Mouse (Mus musculus) spleen, embryonic (tissue): ENCODE results near the gene Ebf3.

Experiments
- CTCF ChIA-PET: fragments of 350-600 bp; sonication (Branson Sonifier 250); formaldehyde crosslinking; loops from one replicate; lab custom pipeline; 2022; lab: Charles Lee

The Ebf3 gene

GRCm38 (mm10) chr7:137294446-137294845 lies 19.8 kb downstream of the Ebf3 start:
- CTCF ChIA-PET: no interaction called here

- CTCF ChIA-PET: no interaction called here
Observed at GRCm38 (mm10) chr7:137289290-137289957, 24.8 kb downstream of the Ebf3 start.

DNA sequence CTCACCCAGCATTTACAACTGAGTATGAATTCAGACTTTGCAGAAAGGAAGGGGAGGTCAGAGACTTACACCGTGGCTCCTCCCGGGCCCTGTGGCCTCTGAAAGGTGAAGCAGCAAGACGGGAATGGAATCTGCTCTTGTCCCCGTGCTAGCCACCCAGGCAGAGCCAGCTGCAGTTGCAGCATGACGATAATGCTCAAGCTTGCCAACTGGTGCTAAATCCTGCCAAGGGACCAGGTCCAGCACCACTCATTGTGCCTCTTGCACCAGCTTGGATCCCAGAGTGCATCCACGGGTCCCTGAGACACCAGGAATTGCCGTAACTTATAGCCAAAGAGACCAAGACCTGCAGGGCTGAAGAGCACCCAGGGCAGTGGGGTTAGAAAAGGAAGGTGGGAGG lies 36.1 kb downstream of the Ebf3 start:
- CTCF ChIA-PET: no interaction called here

GRCm38 (mm10) chr7:137277713-137278112 lies 36.5 kb downstream of the Ebf3 start:
- CTCF ChIA-PET: no interaction called here

- CTCF ChIA-PET: no interaction called here
Observed at GRCm38 (mm10) chr7:137272252-137272651, 42.0 kb downstream of the Ebf3 start.

DNA sequence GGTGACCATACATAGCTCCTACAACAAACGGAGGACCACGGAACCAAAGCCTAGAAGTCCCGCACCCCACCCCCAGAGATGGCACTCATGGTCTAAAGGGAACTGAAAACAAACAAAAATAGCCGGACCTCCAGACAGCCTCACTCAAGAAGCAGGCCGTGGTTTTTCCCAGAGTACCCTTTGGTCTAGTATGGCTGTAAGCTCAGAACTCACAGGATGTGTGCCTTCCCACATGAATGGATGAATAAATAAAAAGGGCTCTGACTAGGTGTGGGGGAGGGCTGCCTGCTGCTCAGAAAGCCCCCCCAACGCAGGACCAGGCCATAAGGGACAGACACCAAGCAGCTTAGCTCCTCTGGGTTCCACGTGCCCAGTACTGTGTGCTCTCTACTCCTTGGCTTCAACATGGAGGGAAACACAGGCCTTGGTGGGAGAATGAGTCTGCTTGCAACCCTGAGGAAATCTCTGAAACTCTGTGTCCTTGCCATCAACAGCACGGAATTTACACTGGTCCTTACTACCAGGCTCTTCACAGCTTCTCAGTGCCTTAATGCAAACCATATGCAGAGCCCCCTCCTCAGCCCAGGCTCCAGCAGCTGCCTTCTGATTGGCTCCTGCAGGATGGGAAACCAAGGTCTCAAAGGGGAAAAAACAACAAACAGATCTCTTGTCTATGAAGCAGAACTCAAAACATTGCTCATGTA lies 45.6 kb downstream of the Ebf3 start:
- CTCF ChIA-PET: no interaction called here

DNA sequence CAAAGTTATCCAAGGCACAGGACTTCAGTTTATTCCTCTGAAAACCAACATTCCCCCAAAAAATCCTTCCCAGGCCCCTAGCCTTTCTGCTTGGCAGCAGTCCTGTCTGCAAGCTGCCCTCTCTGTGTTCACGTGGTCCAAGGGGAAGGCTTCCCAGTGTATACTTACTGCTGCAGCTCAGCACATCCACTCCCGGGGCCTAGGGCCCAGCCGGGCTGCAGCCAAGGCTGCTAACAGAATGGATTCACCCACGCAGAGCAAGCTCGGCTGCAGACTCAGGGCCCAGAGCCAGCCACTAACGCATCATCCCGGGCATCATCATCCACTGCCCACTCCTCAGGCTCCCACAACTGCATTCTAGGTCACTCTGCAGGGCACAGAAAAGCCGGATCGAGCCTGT lies 46.8 kb downstream of the Ebf3 start:
- CTCF ChIA-PET: no interaction called here

- CTCF ChIA-PET: no interaction called here
Observed at GRCm38 (mm10) chr7:137266575-137266974, 47.7 kb downstream of the Ebf3 start.

DNA sequence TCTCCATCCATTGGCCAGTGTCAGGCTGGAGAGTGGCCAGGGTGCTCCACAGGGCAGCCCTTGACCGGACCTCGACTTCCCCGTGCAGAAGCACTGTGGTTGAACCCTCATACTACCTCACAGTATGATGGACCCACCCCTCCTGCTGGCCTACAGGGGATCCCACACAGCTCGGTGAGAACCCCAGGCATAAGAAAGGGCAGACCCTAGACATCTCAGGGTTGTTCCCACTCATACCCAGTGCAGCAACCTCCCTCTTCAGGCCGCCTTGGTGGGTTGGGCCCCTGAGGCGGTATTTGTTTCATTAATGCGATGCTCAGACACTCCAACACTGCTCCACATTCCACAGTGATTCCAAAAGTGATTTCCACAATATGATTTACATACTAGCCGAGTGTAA lies 51.9 kb downstream of the Ebf3 start:
- CTCF ChIA-PET: no interaction called here

GRCm38 (mm10) chr7:137246213-137246872 lies 67.9 kb downstream of the Ebf3 start:
- CTCF ChIA-PET: interaction anchor here (0.6 to 1.1 kb wide), 2 partner anchors 10 to 158 kb away, joined by 5 read pairs; no protein-coding TSS in a partner anchor

GRCm38 (mm10) chr7:137244839-137245238 lies 69.4 kb downstream of the Ebf3 start:
- CTCF ChIA-PET: no interaction called here

DNA sequence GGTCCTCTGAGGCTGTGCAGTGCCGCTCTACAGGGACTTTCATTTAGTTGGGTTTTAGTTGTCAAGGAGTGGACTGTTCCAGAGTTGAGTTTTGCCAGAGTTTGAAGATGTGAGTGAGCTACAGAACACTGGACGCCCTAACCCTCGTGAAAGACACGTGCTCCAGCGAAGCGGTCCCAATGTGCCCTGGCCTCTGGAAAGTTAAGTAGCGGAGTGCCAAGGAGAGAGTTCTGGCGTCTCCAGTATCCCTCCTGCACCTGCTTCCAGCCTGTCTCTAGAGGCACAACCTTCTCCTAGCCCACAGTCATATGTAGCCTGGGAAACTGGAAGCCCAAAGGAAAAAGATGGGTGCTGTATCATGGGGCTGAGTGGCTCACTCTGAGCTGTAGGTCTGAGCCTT lies 73.8 kb downstream of the Ebf3 start:
- CTCF ChIA-PET: no interaction called here

DNA sequence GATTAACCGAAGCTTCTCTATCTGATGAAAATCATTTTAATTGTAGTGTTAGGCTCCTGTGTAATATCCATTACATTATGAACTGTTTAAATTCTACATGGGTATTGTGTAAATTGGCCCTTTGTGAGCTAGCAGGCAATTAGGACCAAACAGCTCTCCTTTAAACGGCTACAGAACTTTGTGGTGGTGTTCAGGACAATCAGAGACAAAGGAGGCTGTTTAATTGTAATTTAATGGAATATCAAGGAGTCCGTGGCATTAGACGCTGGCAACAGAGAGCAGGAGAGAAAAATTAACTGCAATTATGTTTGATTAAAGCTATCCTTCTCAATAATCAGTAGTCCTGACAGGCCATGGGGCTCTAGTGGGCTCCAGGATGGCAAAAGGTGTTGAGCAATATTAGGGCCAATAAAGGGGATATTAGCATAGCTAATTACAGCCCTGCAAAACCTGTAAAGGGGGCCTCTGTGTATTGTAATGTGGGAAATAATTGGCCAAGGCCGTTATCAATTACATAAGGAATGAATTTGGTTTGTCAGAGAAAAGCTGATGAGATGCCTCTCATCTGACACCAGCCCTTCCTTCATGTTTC lies 74.6 kb downstream of the Ebf3 start:
- CTCF ChIA-PET: no interaction called here

DNA sequence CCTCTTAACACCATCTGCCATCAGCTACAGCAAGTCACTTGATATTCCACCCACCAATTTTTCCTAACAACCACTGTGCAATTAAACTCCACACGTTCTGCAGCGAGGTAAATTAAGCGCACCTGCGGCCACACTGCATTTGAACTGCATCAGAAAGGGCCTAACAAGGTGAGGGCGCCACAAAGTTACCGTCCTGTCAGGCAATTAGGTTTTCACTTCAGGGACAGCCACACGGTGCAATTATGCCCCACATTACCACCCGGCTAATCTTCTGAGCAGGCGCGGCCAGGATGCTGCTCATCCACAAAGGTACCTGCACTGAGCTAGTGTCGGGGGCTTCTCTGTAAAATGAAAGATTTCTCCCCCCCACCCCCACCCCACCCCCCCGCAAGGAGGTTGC lies 76.8 kb downstream of the Ebf3 start:
- CTCF ChIA-PET: no interaction called here

DNA sequence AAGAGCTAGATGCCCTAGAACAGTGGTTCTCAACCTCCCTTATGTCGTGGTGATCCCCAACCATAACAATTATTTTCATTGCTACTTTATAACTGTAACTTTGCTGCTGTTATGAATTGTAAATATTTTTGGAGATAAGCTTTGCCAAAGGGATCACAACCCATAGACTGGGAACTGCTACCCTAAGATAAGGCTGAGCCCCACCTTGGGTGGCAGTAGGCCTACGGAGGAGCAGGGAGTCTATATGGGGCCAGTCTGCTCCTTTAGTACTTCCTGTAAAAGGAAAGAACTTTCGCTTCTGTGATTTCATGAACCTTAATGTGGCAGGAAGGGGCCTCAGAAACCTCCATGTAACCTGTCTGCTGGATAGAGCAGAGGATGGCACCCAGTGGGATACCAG lies 90.4 kb downstream of the Ebf3 start:
- CTCF ChIA-PET: no interaction called here

GRCm38 (mm10) chr7:137222831-137223505 lies 91.3 kb downstream of the Ebf3 start:
- CTCF ChIA-PET: no interaction called here

DNA sequence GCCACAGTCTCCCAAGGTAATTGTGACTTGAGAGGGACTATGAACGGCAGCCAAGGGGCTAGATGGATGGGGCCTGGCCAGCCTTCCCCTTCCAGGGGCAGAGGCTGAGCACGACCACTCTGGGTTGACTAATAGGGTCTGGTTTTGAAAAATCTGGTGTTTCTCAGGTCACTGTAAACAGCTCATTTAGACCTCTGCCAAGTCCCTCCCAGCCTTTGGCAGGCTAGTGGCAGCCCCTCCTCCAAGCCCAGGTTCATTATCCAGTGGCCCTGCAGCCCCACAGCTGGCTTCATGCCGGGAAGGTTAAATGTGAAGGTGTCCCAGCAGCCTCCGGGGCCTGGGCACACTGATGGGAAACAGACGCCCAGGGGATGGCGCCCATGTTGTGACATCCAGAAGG lies 92.6 kb downstream of the Ebf3 start:
- CTCF ChIA-PET: no interaction called here

- CTCF ChIA-PET: no interaction called here
Observed at GRCm38 (mm10) chr7:137220436-137220835, 93.8 kb downstream of the Ebf3 start.

DNA sequence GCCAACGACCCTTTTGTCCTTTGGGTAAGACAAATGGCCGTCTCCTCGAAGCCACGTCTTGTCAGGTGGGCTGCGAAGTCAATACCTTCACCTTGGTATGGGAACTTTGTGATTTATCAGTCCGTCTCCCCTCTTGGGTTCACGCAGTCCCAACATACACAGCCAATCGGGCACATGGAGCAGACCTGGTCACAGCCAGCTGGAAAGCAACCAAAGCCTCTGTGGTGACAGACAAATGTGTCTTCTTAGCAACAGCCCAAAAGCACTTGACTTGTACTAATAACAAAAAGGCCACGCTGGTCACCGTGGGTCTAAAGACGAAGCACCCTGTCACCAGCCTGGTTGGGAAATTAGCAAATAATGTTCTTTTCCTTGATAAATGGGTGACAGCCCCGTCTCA lies 95.5 kb downstream of the Ebf3 start:
- CTCF ChIA-PET: no interaction called here

DNA sequence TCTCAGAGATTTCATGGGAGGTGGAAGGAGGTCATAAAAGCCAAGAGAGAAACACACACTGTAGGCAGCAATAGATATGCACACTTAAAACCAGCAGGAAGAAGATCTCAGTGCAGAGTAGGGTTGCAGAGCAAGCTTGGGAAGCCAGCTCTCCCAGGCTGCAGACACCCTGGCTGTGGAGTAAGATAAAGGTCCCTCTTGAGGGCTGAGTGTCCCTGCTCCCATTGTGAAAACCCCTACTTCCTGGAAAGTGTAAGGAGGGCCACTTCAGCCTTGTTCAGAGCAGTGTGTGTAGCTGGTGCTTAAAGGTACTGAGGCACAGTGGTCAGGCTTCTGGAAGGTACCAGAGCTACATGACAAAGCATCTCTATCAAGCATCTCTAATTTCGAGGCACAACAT lies 100.8 kb downstream of the Ebf3 start:
- CTCF ChIA-PET: no interaction called here

DNA sequence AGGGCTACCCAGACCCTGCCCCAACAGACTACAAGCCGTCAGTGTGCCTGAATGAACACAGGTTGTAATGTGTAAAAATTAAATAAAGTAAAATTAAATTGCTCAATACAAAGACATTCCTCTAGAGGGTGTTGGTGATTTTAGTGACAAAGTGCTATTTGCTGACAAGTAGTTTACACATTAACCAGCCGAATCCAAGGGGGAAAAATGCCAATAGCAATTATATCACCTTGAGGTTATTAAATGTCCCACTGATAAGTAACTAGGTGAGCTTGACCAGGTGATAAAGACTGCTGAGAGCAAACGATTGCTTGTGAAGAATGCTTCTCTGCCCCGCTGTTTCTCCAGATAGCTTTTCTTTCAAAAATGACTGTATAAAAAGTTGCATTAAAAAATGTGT lies 102.9 kb downstream of the Ebf3 start:
- CTCF ChIA-PET: no interaction called here
